Mouse (Mus musculus) brain, embryonic 14.5 days (tissue): Measurements from ENCODE around the gene Ift74. TPM values are rescaled to one million over a fixed set of nuclear protein-coding genes. Genes with fewer than 3 reads are reported as not detected.
"Not testable (repeated sequence)": the region's sequence is repeated elsewhere in the genome, so short reads cannot be mapped to it uniquely, and the experiment has no call there.

Experiments used
- DNase-seq: peaks from one replicate; pipeline ENCODE4 v3.0.0-alpha.2; 2011; ENCODE audit warnings: low read depth
- CTCF ChIP-seq: fragments of 200-500 bp; IDR thresholded peaks from 2 replicates; pipeline ENCODE4 v1.5.1; 2012; ENCODE audit warnings: inconsistent platforms, mild to moderate bottlenecking, moderate library complexity, borderline replicate concordance; ENCODE audit not compliant: insufficient read depth, insufficient read length; ENCODE audit errors: extremely low read depth
- POLR2A ChIP-seq: fragments of 200-500 bp; IDR thresholded peaks from 2 replicates; pipeline ENCODE4 v1.6.1; 2012; ENCODE audit warnings: mild to moderate bottlenecking, inconsistent platforms, borderline replicate concordance; ENCODE audit not compliant: poor library complexity, insufficient read depth, insufficient read length, severe bottlenecking; ENCODE audit errors: extremely low read depth
- polyA plus RNA-seq: library from polyadenylated mRNA; depleted of rRNA; stranded (reverse); fragments of >200 nt; gene quantifications from 2 replicates; pipeline ENCODE4 v1.2.3, GENCODE M21; 2012

The Ift74 gene
- polyA plus RNA-seq, 1 experiment: 17.1 TPM

- TF ChIP-seq POLR2A (no peak), CTCF (no peak)
- DNase-seq: no peak
Measured at GRCm38 (mm10) chr4:94620077-94620476, 5.8 kb downstream of the Ift74 start.

GRCm38 (mm10) chr4:94643141-94643540 is 28.9 kb downstream of the Ift74 start:
- DNase-seq: peak; percentile 11
- TF ChIP-seq CTCF (no peak), POLR2A (no peak)

- no peak for DNase-seq
- TF ChIP-seq CTCF: no peak
- TF ChIP-seq POLR2A: no peak
Measured at GRCm38 (mm10) chr4:94649920-94650319, 35.6 kb downstream of the Ift74 start, which contains the start of gene Lrrc19. Gene Lrrc19 (minus strand): TSS chr4:94650144.

GRCm38 (mm10) chr4:94650426-94651175 is 36.3 kb downstream of the Ift74 start:
- DNase-seq: not testable (repeated sequence)

- peak; percentile 37; the same call in 1 of the 2 replicates for TF ChIP-seq CTCF
- no peak for TF ChIP-seq POLR2A
Measured at GRCm38 (mm10) chr4:94669718-94670117, 55.4 kb downstream of the Ift74 start.

GRCm38 (mm10) chr4:94680662-94681061 is 66.4 kb downstream of the Ift74 start:
- no peak for DNase-seq
- TF ChIP-seq POLR2A: no peak
- no peak for TF ChIP-seq CTCF

More at GRCm38 (mm10) chr4:94669718-94670117, 55.4 kb downstream of the Ift74 start:
- DNase-seq: peak; percentile 41

DNA sequence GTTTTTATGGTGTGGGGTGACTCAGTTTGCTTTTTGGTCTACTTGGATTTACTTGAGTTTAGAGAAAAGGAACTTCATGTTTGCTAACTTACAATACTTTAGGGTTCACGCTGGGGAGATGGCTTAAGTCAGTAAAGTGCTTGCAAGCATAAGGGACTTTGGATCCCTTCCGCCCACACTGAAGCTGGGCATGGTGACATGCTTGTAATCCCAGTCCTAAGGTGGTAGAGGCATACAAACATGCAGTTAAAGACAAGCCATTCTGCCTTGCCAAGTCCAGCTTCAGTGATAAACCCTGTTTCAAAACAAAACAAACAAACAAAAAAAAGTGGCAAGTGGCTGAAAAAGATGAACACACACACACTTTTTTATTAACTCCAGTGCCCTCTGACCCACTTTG is 66.9 kb downstream of the Ift74 start:
- DNase-seq: no peak
- TF ChIP-seq CTCF (no peak), POLR2A (no peak)

- TF ChIP-seq CTCF (no peak), POLR2A (no peak)
Measured at GRCm38 (mm10) chr4:94682029-94682428, 67.7 kb downstream of the Ift74 start.

DNA sequence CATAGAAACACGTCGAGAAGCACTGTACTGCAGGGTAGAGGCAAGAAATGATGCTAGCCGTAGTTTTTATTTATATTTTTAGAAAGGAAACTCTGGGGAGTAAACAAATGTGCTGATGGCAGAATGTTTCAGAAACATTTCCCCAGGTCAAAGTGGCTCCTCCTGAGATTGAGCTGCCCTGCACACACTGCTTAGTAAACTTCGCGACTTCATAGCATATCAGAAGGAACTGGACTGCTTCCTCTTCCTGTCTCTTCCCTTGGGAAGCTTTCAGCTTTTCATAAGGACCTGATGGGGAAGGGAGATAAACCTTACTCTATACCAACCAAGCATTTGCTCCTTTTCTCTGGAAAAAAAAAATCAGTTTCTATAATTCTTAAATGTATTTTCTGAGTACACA is 69.0 kb downstream of the Ift74 start:
- no peak for DNase-seq
- TF ChIP-seq POLR2A (no peak), CTCF (no peak)

More at GRCm38 (mm10) chr4:94682029-94682428, 67.7 kb downstream of the Ift74 start:
- DNase-seq: no peak

DNA sequence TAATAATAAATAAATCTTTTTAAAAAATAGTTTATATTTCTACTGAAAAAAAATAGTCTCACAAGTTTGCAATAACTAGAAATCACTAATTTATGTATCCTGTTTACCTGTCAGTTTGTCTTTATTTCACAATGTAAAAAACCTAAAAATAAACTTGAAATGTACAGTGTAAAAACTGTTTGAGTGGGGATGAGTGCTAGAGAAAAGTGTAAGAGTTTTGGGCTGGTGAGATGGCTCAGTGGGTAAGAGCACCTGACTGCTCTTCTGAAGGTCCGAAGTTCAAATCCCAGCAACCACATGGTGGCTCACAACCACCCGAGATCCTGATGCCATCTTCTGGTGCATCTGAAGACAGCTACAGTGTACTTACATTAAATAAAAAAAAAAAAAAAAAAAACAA is 75.5 kb downstream of the Ift74 start:
- DNase-seq: not testable (repeated sequence)

DNA sequence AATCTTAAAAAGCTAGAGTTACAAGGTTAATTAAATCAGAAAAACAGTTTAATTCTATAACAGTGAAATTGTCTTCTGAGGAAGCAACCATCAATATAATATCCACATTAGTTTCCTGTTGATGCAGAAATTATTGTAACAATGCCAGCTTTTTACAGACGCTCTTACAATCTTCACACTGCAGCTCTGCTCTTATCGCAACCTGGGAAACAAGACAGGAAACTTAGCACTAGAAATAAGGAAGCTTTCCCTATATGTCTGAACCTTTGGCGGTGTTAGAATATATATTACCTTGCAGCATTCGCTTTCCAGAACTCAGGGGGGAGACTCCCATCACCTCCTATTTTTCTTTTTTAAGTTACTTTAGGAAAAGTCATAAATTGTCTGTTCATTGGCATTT is 76.8 kb downstream of the Ift74 start:
- no peak for DNase-seq
- TF ChIP-seq CTCF (no peak), POLR2A (no peak)

GRCm38 (mm10) chr4:94692175-94692574 is 77.9 kb downstream of the Ift74 start:
- no peak for TF ChIP-seq CTCF
- no peak for TF ChIP-seq POLR2A
- no peak for DNase-seq
